Mouse (Mus musculus): ENCODE results near the gene Isg15. TPM values are rescaled to one million over a fixed set of nuclear protein-coding genes. Genes with fewer than 3 reads are reported as not detected.

Isg15 gene
- polyA plus RNA-seq, 1 experiment from 2014 or later, result 2.1 TPM

DNA sequence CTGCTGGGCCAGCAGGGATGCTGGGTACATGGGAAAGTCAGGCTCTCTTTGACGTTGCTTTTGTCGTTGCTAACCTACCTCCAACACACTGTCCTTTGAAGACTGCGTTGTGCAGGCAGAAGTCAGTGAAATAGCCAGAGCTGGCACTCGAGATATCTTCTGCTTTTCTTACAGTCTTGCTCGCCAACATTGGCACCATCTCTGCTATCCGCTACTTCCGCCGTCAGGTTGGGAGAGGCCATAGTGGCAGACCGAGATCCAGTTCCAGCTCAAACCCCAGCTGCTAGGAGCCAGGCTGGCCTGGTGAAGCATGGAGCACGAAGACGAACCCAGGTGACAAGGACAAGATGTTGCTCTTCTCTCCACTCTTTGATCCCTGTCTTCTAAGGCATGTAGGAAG is 19.3 kb upstream of the Isg15 start:
- Histone ChIP-seq H3K27me3 (no peaks in the 10 kb centered on the region), H3K4me2 (replicated peaks) (no peak overlapping the region), H3K9ac (replicated peaks) (no peak overlapping the region), H3K4me3 (no peak overlapping the region), H3K4me1 (no peaks in the 10 kb centered on the region), H3K27ac (replicated peaks) (no peak overlapping the region), H3K9me3 (no peaks in the 10 kb centered on the region), H3K36me3 (no peaks in the 10 kb centered on the region)
- no peak for ATAC-seq (replicated peaks)
- WGBS, result 90% methylated on average over 11 of the region's 11 CpGs

DNA sequence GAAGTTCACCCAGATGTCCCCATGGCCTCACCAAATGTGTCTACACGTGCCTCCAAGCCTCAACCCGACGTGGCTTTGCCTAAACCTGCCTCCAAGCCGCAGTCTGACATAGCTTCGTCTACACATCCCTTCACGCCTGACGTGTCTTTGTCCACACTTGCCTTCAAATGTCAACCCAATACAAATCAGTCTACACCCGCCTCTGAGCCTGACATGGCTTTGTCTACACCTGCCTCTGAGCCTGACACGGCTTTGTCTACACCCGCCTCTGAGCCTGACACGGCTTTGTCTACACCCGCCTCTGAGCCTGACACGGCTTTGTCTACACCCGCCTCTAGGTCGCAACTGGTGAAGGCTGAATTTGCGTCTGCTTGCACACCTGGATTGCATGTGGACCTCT is 17.2 kb upstream of the Isg15 start:
- Histone ChIP-seq H3K9ac (replicated peaks) (no peak overlapping the region), H3K4me3 (no peak overlapping the region), H3K4me1 (no peaks in the 10 kb centered on the region), H3K9me3 (no peaks in the 10 kb centered on the region), H3K27ac (replicated peaks) (no peak overlapping the region), H3K36me3 (no peaks in the 10 kb centered on the region), H3K27me3 (no peaks in the 10 kb centered on the region), H3K4me2 (replicated peaks) (no peak overlapping the region)
- no peak for ATAC-seq (replicated peaks)
- WGBS, result 83% methylated on average over 16 of the region's 16 CpGs

DNA sequence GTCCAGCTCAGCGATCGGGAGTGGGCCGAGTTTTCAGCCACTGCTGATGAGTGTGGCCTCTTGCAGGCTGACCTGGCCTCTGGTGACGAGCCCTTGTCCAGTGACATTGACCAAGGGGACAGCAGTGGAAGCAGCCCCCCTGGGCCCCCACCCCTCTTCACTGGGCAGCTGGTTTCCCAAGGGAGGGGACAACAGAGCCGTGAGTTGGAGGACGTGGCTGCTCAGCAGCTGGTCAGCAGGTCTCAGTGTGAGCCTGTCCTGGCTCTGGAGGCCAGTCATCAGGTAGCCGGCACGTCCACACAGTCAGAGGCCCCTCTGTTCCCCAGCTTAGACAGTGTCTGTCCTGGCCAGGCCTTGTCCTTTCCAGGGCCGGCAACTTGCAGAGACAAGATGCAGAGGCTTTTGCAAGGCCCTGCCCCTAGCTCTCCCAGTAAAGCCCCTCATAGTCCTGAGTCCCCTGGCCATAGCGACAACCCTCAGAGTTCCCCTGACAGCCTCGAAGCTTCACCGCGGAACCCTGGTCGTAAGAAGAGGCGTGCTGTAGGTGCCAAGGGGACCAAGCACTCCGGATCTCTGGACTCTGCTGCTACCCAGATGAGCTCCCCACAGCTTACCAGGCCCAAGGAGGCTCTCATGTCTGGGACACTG is 16.5 kb upstream of the Isg15 start:
- H3K4me1 ChIP-seq, result no peaks in the 10 kb centered on the region

DNA sequence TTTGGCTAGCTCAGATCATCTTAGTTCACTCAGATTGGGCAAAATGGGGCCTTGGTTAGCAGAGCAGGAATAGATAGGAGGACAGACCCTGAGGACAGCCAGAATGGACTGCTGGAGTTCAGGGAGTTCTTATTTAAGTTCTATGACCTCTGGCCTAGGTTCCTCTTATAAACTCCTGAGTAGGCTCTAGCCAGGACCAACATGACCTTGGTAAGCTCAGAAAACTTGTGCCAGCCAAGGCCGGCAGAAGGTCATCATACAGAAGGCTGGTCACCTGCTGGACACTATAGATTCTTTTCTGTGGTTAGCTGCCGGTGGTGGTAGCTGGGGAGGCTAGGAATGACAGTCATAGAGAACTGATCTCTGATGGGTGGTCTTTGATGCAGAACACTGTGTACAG is 15.6 kb upstream of the Isg15 start:
- H3K4me3 ChIP-seq, result no peak overlapping the region
- no peak for ATAC-seq (replicated peaks)
- H3K36me3 ChIP-seq, result no peaks in the 10 kb centered on the region
- H3K4me2 ChIP-seq (replicated peaks), result no peak overlapping the region
- H3K9me3 ChIP-seq, result no peaks in the 10 kb centered on the region
- WGBS, result 93% methylated on average over 2 of the region's 2 CpGs
- no peaks in the 10 kb centered on the region for H3K27me3 ChIP-seq
- H3K9ac ChIP-seq (replicated peaks), result no peak overlapping the region
- H3K27ac ChIP-seq (replicated peaks), result no peak overlapping the region
- no peaks in the 10 kb centered on the region for H3K4me1 ChIP-seq

More for the DNA sequence above, 16.5 kb upstream of the Isg15 start:
- ATAC-seq (replicated peaks), result no peak
- Histone ChIP-seq H3K27ac (replicated peaks) (no peak overlapping the region), H3K36me3 (no peaks in the 10 kb centered on the region), H3K4me3 (no peak overlapping the region), H3K9ac (replicated peaks) (no peak overlapping the region), H3K4me2 (replicated peaks) (no peak overlapping the region), H3K9me3 (no peaks in the 10 kb centered on the region), H3K27me3 (no peaks in the 10 kb centered on the region)
- WGBS, result 82% methylated on average over 16 of the region's 16 CpGs

DNA sequence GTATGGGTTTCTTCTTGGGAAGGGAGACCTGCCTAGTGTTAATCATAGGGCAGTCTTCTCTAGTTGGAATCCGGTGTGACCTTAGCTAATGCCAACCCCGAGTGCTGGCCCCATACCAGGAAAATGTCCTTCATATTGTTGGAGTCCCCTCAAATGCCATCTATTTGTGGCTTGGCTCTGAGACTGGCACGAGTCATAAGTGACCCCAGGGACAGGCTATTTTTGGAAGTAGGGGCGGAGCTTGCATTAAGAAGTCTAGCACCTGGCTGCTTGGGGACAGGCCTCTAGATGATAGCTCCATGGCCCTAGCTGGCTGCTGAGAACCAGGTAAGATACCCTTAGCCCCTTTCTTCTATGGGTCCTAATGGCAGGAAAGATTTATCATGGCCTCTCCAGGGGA is 15.0 kb upstream of the Isg15 start, which contains the start of gene Perm1:
TSS of gene Perm1 (plus strand) at position 220 of the 400 bp plus-strand sequence.
- no peak within 1 kb of the TSS for H3K4me2 ChIP-seq (replicated peaks)
- no peak for ATAC-seq (replicated peaks)
- no peak within 1 kb of the TSS for H3K9ac ChIP-seq (replicated peaks)
- H3K4me3 ChIP-seq, result no peak within 1 kb of the TSS
- no peaks in the 10 kb centered on the region for H3K4me1 ChIP-seq
- whole genome bisulfite sequencing, result 81% methylated on average over 4 of the region's 4 CpGs
- no peaks in the 10 kb centered on the region for H3K36me3 ChIP-seq
- H3K27ac ChIP-seq (replicated peaks), result no peak within 1 kb of the TSS
- H3K27me3 ChIP-seq, result no peaks in the 10 kb centered on the region
- H3K9me3 ChIP-seq, result no peaks in the 10 kb centered on the region

DNA sequence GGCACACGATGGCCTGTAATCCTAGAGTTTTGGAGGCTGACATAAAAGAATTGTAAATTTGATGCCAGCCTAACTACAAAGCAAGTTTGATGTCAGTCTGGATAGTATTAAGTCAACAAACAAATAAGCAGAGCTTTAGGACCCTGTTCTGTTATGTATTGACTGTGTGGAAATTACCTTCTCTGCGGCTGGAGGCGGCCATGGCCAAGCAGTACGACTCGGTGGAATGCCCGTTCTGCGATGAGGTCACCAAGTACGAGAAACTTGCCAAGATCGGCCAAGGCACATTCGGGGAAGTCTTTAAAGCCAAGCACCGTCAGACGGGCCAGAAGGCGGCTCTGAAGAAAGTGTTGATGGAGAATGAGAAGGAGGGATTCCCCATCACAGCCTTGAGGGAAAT is 12.5 kb upstream of the Isg15 start:
- no peak for ATAC-seq (replicated peaks)
- 90% methylated on average over 13 of the region's 13 CpGs for WGBS
- no peaks in the 10 kb centered on the region for H3K36me3 ChIP-seq

DNA sequence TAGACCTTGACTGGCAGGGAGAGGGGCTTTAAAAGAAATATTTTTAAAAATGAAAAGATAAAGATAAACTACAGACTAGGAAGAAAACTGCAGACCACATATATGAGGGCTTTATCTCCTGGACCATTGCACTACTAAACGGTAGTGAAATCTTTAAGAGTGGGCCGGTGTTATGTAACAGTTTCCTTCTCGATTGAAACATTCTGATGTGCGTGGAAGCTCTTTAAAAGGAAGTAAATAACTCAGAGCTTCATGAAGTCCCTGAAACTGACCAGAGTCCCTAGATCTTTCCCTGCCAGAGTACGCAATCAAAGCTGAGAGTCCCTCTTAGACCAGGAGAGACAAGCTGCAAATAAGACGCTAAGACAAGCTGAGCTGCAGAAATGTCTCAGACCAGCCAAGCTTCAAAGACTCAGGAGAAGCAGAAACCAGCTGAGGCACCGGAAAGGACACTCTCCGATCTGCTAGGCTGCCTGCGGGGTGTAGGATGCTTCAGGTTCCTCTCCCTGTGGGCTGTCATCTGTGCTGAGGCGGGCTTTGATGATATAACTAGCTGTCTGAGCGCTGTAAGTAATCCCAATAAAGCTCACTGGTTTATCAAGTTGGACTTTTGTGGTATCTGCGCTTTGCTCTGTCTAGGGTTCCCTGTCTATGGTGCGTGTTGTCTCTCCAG is 9.5 kb upstream of the Isg15 start:
- no peak overlapping the region for H3K9ac ChIP-seq (replicated peaks)
- no peak for ATAC-seq (replicated peaks)
- no peak overlapping the region for H3K27ac ChIP-seq (replicated peaks)
- H3K9me3 ChIP-seq, result no peaks in the 10 kb centered on the region
- H3K27me3 ChIP-seq, result no peaks in the 10 kb centered on the region
- WGBS, result 81% methylated on average over 13 of the region's 13 CpGs
- H3K4me2 ChIP-seq (replicated peaks), result no peak overlapping the region
- 0 out of 2 replicates have a peak, but pooled peaks cover 3% of the 10 kb centered on the region for H3K4me1 ChIP-seq
- no peaks in the 10 kb centered on the region for H3K36me3 ChIP-seq
- no peak overlapping the region for H3K4me3 ChIP-seq

More for the DNA sequence above, 12.5 kb upstream of the Isg15 start:
- no peaks in the 10 kb centered on the region for H3K27me3 ChIP-seq
- no peaks in the 10 kb centered on the region for H3K4me1 ChIP-seq
- no peak overlapping the region for H3K4me3 ChIP-seq
- H3K27ac ChIP-seq (replicated peaks), result no peak overlapping the region
- no peak overlapping the region for H3K4me2 ChIP-seq (replicated peaks)
- no peaks in the 10 kb centered on the region for H3K9me3 ChIP-seq
- no peak overlapping the region for H3K9ac ChIP-seq (replicated peaks)

DNA sequence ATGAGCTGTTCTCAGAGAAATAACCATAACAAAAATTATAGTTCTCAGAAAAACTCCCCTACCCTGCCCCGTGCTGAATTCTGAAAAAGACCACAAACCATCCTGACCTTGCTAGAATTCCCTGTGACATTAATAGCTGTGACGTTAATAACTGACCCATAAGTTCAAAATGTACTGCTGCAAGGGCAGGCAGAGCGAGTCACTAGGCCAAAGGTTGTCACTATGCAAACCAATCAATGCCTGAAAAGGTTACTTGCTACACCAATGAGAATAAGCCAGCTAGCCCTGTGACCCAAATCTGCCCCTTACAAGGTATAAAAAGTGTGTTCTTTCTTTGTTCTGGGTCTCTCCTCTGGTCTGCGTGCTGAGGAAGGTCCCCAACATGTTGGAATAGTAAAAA is 8.3 kb upstream of the Isg15 start:
- no peaks in the 10 kb centered on the region for H3K9me3 ChIP-seq
- peaks cover 15% of the 10 kb centered on the region for H3K4me1 ChIP-seq
- H3K9ac ChIP-seq (replicated peaks), result no peak overlapping the region
- no peaks in the 10 kb centered on the region; the same call in 1 of the 2 replicates for H3K27me3 ChIP-seq
- ATAC-seq (replicated peaks), result no peak
- H3K27ac ChIP-seq (replicated peaks), result no peak overlapping the region
- no peak overlapping the region for H3K4me3 ChIP-seq
- H3K4me2 ChIP-seq (replicated peaks), result no peak overlapping the region
- no peaks in the 10 kb centered on the region for H3K36me3 ChIP-seq
- 94% methylated on average over 4 of the region's 4 CpGs for WGBS

DNA sequence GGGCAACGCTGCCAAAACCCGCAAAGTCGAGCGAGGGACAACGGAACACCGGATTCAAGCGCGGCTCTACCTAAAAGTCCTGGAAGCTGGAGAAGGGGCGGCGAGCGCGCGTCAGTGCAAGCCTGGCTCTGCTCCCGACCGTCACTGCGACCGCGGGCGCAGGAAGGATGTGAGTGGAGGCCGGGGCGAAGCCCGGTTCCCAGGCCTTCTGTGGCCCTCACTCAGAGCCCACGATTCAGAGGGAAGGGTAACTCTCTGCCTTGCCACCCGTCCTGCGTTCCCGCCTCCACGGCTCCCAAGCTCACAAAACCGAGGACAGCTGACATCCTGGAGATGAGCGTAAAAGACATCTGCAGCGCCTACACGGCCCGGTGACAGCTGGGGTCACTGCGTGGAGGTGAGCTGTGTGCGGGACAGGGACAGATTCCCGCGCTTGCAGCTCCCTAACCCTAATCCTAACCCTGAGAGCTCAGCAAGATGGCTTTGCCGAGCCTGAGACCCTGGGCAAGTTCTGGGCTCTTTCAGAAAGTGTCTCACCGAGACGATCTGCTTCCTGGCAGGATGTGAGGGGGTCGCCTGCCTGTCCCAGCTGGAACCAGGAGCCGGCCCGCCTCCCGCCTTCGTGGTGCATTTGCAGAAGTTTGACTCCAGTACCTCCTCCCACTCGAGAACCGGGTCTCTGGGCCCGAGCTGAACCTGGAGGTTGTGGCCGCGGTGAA is 3.0 kb upstream of the Isg15 start:
- H3K9me3 ChIP-seq, result no peaks in the 10 kb centered on the region
- ATAC-seq (replicated peaks), result peak; percentile 53; the same call in 1 of the 2 replicates
- under 1% methylated on average over 49 of the region's 49 CpGs for WGBS
- peak overlapping the region; percentile 56 for H3K9ac ChIP-seq (replicated peaks)
- peak overlapping the region; percentile 93 for H3K4me2 ChIP-seq (replicated peaks)
- H3K4me1 ChIP-seq, result peaks cover 27% of the 10 kb centered on the region
- no peaks in the 10 kb centered on the region for H3K36me3 ChIP-seq
- H3K4me3 ChIP-seq, result peak overlapping the region; percentile 54
- H3K27me3 ChIP-seq, result no peaks in the 10 kb centered on the region; the same call in 1 of the 2 replicates
- H3K27ac ChIP-seq (replicated peaks), result peak overlapping the region; percentile 53

DNA sequence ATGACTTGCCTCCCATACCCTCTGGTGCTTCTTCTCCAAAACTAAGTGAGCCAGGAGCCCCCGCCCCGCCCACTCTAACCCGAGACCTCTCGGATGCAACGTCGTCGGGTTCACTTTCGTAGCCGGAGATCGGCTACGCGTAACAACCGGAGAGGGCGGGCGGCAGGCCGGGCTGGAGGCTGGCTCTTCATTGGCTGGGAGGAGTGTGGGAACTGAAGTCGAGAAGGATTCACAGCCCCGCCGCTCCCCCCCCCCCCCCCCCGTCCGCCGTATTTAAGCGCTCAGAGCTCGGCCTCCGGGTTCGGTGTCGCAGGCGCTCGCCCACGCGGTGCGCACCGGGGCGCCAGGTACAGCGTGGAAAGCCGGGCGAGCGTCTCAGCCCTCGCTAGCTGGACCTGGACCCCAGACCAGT is 2.4 kb upstream of the Isg15 start, which contains the start of gene AW011738:
TSS of gene AW011738 (plus strand) at position 304 of the 412 bp plus-strand sequence.
- Histone ChIP-seq H3K4me1 (peaks cover 27% of the 10 kb centered on the region), H3K36me3 (no peaks in the 10 kb centered on the region), H3K4me2 (replicated peaks) (peak within 1 kb of the TSS; percentile 93), H3K9me3 (no peaks in the 10 kb centered on the region), H3K27ac (replicated peaks) (peak within 1 kb of the TSS; percentile 53), H3K4me3 (peak within 1 kb of the TSS; percentile 54), H3K9ac (replicated peaks) (peak within 1 kb of the TSS; percentile 56), H3K27me3 (no peaks in the 10 kb centered on the region; the same call in 1 of the 2 replicates)
- WGBS, result under 1% methylated on average over 37 of the region's 39 CpGs
- peak; percentile 71 for ATAC-seq (replicated peaks)

DNA sequence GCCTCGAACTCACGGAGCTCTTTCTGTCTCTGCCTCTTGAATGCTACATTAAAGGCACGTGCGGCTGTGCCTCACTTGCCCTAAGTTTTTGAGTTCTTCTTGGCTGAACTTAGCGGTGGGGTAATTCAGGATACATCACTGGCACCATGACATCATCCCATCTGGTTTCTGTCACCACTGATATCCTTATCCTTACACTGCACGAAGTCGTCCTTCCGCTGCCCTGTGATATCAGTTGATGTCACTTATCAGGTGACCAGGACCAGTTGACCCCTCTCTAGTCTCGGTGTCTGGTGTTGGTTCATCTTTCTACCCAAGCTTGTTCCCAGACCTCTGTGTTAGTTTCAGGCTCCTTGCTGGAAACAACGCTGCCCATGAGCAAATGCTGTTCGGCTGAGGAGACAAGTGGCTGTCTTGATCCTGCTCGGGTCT is 1.9 kb upstream of the Isg15 start:
- peak overlapping the region; percentile 54 for H3K4me3 ChIP-seq
- no peak for ATAC-seq (replicated peaks)
- H3K9me3 ChIP-seq, result no peaks in the 10 kb centered on the region
- peak overlapping the region; percentile 56; the same call in 1 of the 2 replicates for H3K9ac ChIP-seq (replicated peaks)
- peak overlapping the region; percentile 93 for H3K4me2 ChIP-seq (replicated peaks)
- no peaks in the 10 kb centered on the region for H3K36me3 ChIP-seq
- peaks cover 30% of the 10 kb centered on the region for H3K4me1 ChIP-seq
- H3K27me3 ChIP-seq, result no peaks in the 10 kb centered on the region; the same call in 1 of the 2 replicates
- H3K27ac ChIP-seq (replicated peaks), result peak overlapping the region; percentile 33; the same call in 1 of the 2 replicates
- WGBS, result 39% methylated on average over 12 of the region's 12 CpGs

DNA sequence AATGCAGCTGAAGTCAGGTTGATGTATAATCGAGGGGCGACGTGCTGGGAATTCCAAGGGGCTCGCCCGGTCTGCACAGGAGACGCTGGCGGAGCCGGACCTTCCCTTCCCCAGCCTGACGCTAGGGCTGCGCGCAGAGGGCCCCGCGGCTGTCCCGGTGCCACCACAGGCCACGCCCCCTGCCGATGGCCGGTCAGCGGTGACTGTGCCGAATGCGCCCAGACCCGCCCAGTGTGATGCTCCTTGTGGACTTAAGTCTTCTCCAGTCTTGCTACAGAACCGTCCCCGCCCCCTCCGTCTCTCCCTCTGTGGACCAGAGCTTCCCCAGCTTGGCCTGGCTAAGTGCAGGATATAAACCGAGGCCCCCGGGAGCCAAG is 2.8 kb downstream of the Isg15 start:
- Histone ChIP-seq H3K4me3 (peak overlapping the region; percentile 77), H3K9ac (replicated peaks) (peak overlapping the region; percentile 69), H3K4me2 (replicated peaks) (peak overlapping the region; percentile 61), H3K27me3 (no peaks in the 10 kb centered on the region), H3K9me3 (no peaks in the 10 kb centered on the region), H3K36me3 (peaks cover 4% of the 10 kb centered on the region; the same call in 1 of the 2 replicates), H3K4me1 (peaks cover 45% of the 10 kb centered on the region), H3K27ac (replicated peaks) (peak overlapping the region; percentile 95)
- ATAC-seq (replicated peaks), result peak; percentile 92
- under 1% methylated on average over 26 of the region's 26 CpGs for WGBS
